Mouse (Mus musculus): Measurements from ENCODE around the gene Tgfbr3. TPM values are rescaled to one million over a fixed set of nuclear protein-coding genes. Genes with fewer than 3 reads are reported as not detected.

The Tgfbr3 gene
- total and polyA plus RNA-seq, 2 experiments from 2014 or later, result 3.4 to 14.3 TPM

DNA sequence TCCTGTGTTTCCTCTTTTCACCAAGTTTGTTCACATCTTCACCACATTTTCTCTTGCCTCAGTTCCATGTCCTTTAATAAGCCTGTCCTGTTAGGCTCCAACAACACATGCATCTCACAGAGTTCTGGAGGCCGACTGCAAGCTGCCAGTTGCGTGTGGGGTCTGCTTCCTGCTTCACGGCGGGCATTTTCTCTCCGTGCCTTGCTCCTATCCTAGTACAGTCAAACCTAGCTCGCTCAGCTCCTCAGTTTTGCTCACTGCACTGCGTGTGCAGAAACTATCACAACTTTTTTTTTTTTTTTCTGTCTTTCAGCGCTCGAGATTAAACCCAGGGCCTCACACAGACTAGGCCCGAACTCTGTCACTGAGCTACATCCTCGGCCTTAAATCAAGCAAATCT, 9.4 kb upstream of the Tgfbr3 start:
- Histone ChIP-seq H3K9me3 (ENCODE audit: low read length) (no peaks in the 10 kb centered on the region), H3K27ac (ENCODE audit: low read depth, low read length) (no peak overlapping the region), H3K27me3 (ENCODE audit: insufficient read depth, low read length) (no peaks in the 10 kb centered on the region), H3K4me3 (ENCODE audit: low read depth, low read length) (no peak overlapping the region), H3K9ac (no peak overlapping the region), H3K4me1 (ENCODE audit: insufficient read depth) (no peaks in the 10 kb centered on the region), H3K36me3 (ENCODE audit: insufficient read depth) (no peaks in the 10 kb centered on the region), H3K4me2 (ENCODE audit: low read depth) (no peak overlapping the region)
- no peak for DNase-seq
- TF ChIP-seq CTCF (IDR thresholded peaks at IDR 0.05; ENCODE audit: low read depth), result no peak
- WGBS, result 85% methylated on average over 11 of the region's 11 CpGs
- no peak for ATAC-seq

DNA sequence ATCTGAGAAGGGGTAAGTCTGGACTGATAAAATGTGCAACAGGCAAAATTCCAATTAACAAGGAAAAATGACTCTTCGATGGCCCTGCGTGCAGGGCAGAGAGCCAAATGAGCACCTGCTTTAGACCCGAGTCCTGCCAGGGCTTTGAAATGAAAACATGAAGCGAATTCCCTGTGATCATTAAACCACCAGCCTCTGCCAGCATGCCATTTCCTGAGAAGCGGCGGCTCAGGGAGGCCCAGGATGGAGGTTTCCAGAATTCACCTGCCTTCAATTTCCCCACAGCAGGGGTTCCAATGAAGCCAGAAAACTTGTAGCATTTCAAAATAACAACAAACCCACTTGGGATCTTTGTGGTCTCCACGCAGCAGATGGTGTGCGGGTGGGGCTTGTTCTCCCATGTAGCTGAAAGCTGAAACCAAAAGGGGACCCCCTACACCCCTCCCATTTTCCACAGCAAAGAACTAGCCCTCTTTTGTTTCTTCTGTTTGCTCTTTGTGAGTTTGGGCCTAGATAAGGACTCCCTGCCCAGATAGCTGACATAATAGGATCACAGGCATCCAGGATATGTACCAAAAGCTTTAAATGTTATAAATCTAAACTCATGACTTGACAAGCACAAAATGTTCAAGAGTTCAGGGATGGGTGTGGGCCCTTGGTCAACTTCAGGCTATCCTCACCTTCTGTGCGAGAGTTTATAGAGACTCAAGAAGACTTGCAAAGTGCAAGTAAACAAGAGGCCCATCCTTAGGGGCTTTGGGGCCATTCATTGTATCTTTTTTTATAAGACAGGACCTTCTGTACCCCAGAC, 7.3 kb upstream of the Tgfbr3 start:
- no peak for DNase-seq
- Histone ChIP-seq H3K9ac (no peak overlapping the region), H3K4me2 (ENCODE audit: low read depth) (no peak overlapping the region), H3K27ac (ENCODE audit: low read depth, low read length) (no peak overlapping the region), H3K36me3 (ENCODE audit: insufficient read depth) (no peaks in the 10 kb centered on the region), H3K9me3 (ENCODE audit: low read length) (no peaks in the 10 kb centered on the region), H3K4me3 (ENCODE audit: low read depth, low read length) (no peak overlapping the region), H3K4me1 (ENCODE audit: insufficient read depth) (no peaks in the 10 kb centered on the region), H3K27me3 (ENCODE audit: insufficient read depth, low read length) (no peaks in the 10 kb centered on the region)
- no peak for TF ChIP-seq CTCF (IDR thresholded peaks at IDR 0.05; ENCODE audit: low read depth)
- WGBS, result 20% methylated on average over 9 of the region's 9 CpGs
- ATAC-seq, result no peak

DNA sequence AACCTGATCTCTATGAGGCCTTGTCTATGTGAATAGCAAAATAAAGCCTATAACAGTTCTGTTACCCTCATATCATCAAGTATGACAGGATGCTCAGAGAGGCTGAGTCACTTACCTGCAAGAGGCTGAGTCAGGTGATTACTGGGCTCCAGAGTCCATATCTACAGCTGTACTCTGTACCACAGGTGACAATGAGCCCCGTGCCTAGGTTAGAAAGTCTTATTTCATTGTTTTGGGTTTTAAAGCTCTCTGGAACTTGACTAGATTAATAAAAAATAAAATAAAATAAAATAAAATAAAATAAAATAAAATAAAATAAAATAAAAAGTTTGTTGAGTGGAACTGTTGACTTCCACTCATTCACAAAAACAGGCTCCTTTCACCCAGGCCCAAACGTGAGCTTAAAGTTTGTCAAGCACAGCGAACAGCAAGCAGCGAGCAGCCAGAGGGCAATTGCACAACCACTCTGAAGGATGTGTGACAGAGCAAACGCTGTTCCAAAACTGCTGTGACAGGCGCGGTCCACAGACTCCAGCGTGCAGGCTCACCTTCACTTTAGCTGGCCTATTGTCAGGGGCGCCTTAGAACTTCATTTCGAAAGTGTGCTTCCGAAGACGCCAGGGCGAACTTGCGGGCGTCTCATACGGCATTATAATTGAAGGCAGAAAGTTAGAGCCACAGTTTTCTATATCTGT, 6.5 kb upstream of the Tgfbr3 start:
- H3K4me1 ChIP-seq (ENCODE audit: insufficient read depth), result no peaks in the 10 kb centered on the region
- no peak overlapping the region for H3K4me2 ChIP-seq (ENCODE audit: low read depth)
- no peak for TF ChIP-seq CTCF (IDR thresholded peaks at IDR 0.05; ENCODE audit: low read depth)
- no peaks in the 10 kb centered on the region for H3K36me3 ChIP-seq (ENCODE audit: insufficient read depth)
- no peak overlapping the region for H3K9ac ChIP-seq
- H3K9me3 ChIP-seq (ENCODE audit: low read length), result no peaks in the 10 kb centered on the region
- H3K27ac ChIP-seq (ENCODE audit: low read depth, low read length), result no peak overlapping the region
- no peak for DNase-seq
- no peaks in the 10 kb centered on the region; the same call in 1 of the 2 replicates for H3K27me3 ChIP-seq (ENCODE audit: insufficient read depth, low read length)
- no peak overlapping the region for H3K4me3 ChIP-seq (ENCODE audit: low read depth, low read length)
- ATAC-seq, result no peak
- 58% methylated on average over 16 of the region's 16 CpGs for WGBS

DNA sequence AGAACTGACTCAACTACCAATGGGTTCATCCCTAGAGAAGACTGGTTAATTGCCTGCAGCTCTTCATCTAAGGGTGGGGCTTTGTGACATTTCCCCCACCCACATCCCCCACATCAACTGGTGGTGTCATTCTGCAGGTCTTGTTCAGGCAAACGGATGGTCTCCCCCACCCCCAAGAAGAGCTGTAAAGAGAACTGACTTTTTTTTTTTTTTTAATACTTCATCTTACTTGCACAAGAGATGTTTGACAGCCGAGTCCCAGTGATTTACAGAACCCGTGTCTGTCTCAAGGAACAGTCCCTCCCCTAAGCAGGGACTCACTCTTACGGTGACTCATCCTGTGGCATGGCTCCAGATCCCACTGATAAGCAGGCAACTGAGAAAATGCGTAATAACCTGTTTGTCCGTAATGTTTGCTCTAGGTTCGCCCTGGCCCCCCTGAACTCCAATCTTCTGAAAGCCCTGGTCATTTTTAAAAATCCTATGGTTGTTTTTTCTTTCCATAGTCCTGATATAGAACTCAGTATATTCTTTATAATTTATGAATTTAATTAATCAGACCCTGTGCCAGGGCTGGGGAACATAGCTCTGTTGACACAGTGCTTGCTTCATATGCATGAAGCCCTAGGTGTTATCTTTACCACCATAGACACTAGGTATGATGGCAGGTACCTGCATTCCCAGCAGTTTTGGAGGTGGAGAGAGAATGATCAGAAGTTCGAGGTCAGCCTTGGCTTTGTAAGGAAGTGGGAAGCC, 5.8 kb upstream of the Tgfbr3 start:
- DNase-seq (no peak), ATAC-seq (no peak)
- Histone ChIP-seq H3K4me2 (ENCODE audit: low read depth) (no peak overlapping the region), H3K27ac (ENCODE audit: low read depth, low read length) (no peak overlapping the region), H3K4me3 (ENCODE audit: low read depth, low read length) (no peak overlapping the region), H3K27me3 (ENCODE audit: insufficient read depth, low read length) (no peaks in the 10 kb centered on the region; the same call in 1 of the 2 replicates), H3K9me3 (ENCODE audit: low read length) (no peaks in the 10 kb centered on the region), H3K4me1 (ENCODE audit: insufficient read depth) (no peaks in the 10 kb centered on the region), H3K9ac (no peak overlapping the region), H3K36me3 (ENCODE audit: insufficient read depth) (no peaks in the 10 kb centered on the region)
- TF ChIP-seq CTCF (IDR thresholded peaks at IDR 0.05; ENCODE audit: low read depth), result no peak
- WGBS, result 68% methylated on average over 8 of the region's 8 CpGs

DNA sequence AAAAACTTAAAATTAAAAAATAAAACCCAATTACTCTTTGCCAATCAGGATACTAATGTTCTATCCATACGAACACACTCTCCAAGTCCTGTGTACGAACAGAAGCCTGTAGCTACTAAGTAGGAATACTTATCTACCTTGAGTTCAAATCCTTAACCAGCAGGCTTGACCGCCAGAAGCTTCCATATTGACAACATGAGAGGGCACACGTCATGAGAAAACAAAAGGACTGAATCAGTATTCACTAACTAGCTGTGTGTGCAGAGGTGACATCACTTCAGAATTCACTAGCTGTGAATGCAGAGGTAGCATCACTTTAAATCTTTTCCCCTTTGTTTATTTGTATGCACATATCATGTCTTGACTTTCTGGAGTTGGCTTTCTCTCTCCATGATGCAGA, 4.6 kb upstream of the Tgfbr3 start:
- H3K4me2 ChIP-seq (ENCODE audit: low read depth), result no peak overlapping the region
- no peaks in the 10 kb centered on the region for H3K36me3 ChIP-seq (ENCODE audit: insufficient read depth)
- H3K27ac ChIP-seq (ENCODE audit: low read depth, low read length), result no peak overlapping the region
- no peaks in the 10 kb centered on the region; the same call in 1 of the 2 replicates for H3K27me3 ChIP-seq (ENCODE audit: insufficient read depth, low read length)
- no peaks in the 10 kb centered on the region for H3K4me1 ChIP-seq (ENCODE audit: insufficient read depth)
- WGBS, result 80% methylated on average over 4 of the region's 4 CpGs
- H3K4me3 ChIP-seq (ENCODE audit: low read depth, low read length), result no peak overlapping the region
- TF ChIP-seq CTCF (IDR thresholded peaks at IDR 0.05; ENCODE audit: low read depth), result no peak
- DNase-seq (no peak), ATAC-seq (no peak)
- H3K9ac ChIP-seq, result no peak overlapping the region
- no peaks in the 10 kb centered on the region for H3K9me3 ChIP-seq (ENCODE audit: low read length)

DNA sequence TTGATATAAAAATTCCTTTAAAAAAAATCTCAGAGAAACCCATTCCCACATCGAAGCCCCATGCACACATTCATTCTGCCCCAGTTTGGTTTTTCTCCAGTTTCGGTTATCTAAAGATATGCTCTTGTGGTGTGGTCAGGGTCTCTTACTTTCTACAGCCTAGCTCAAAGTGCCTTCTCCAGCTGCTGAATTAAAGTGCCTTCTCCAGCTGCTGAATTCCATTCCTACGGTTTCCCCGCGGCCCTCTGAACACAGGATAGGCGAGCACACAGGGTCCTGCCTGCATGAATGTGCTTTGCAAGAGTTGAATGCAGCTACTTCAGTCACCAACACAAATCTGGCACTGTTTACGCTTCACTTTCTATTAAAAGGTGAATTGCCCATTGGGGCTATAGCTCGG, 557 bp upstream of the Tgfbr3 start:
- H3K4me3 ChIP-seq (ENCODE audit: low read depth, low read length), result peak overlapping the region; percentile 70
- 30% methylated on average over 8 of the region's 8 CpGs for WGBS
- DNase-seq, result no peak
- peak overlapping the region; percentile 100 for H3K4me2 ChIP-seq (ENCODE audit: low read depth)
- no peak overlapping the region for H3K27ac ChIP-seq (ENCODE audit: low read depth, low read length)
- H3K4me1 ChIP-seq (ENCODE audit: insufficient read depth), result peaks cover 5% of the 10 kb centered on the region; the same call in 1 of the 2 replicates
- H3K27me3 ChIP-seq (ENCODE audit: insufficient read depth, low read length), result peaks cover 14% of the 10 kb centered on the region
- H3K9ac ChIP-seq, result no peak overlapping the region
- no peak for ATAC-seq
- no peaks in the 10 kb centered on the region for H3K9me3 ChIP-seq (ENCODE audit: low read length)
- TF ChIP-seq CTCF (IDR thresholded peaks at IDR 0.05; ENCODE audit: low read depth), result no peak
- H3K36me3 ChIP-seq (ENCODE audit: insufficient read depth), result no peaks in the 10 kb centered on the region

All from forebrain, postnatal 0 days (tissue).